Comparison of ENCODE assay signal across 8 mouse cellular contexts in genomic region chr1:191182431-191183162, GRCm38 (mm10). TPM values are rescaled to one million over a fixed set of nuclear protein-coding genes. Genes with fewer than 3 reads are reported as not detected.
A peak's percentile ranks its signal among the peaks of the same experiment; 100 is the strongest.
DNase-seq lines count a peak whose midpoint lies in the region; ATAC-seq and TF ChIP-seq lines count a peak whose summit lies in the region.

No protein-coding gene starts in this region.

- peak overlapping the region; percentile 93 for H3K4me2 ChIP-seq in neural tube, embryonic 13.5 days

- DNase-seq in thymus, adult 2 months: no peak
- no peak for DNase-seq in thymus, postnatal 14 days
- peak; percentile 81 for DNase-seq in embryo, embryonic 9.5 days (ENCODE audit: extremely low spot score)
- DNase-seq in heart, embryonic 10.5 days (ENCODE audit: low spot score): peak; percentile 90
- DNase-seq in kidney, adult 8-10 months: peak; percentile 60 to 61
- DNase-seq in lung, adult 2 months: peak; percentile 73
- DNase-seq in urinary bladder, postnatal 36 days (ENCODE audit: low spot score in 2 of 2): peak; percentile 51 to 71

- ATAC-seq in neural tube, embryonic 13.5 days (ENCODE audit: low read depth): 0 out of 2 replicates have a peak, but pooled peaks have one; percentile 28

- under 1% methylated on average over 61 of the region's 61 CpGs for WGBS in thymus, adult 2 months
- WGBS in heart, embryonic 10.5 days: under 1% methylated on average over 61 of the region's 61 CpGs
- WGBS in lung, adult 2 months: under 1% methylated on average over 61 of the region's 61 CpGs
- under 1% methylated on average over 61 of the region's 61 CpGs for WGBS in neural tube, embryonic 13.5 days

- no peaks in the 10 kb centered on the region for H3K9me3 ChIP-seq in heart, embryonic 10.5 days
- no peaks in the 10 kb centered on the region for H3K9me3 ChIP-seq in neural tube, embryonic 13.5 days

- peaks cover 23% of the 10 kb centered on the region for H3K27me3 ChIP-seq in thymus, adult 2 months (ENCODE audit: control insufficient read depth, insufficient read depth, low read length)
- H3K27me3 ChIP-seq in heart, embryonic 10.5 days (ENCODE audit: insufficient read depth, poor library complexity, severe bottlenecking): peaks cover 33% of the 10 kb centered on the region
- peaks cover 99% of the 10 kb centered on the region for H3K27me3 ChIP-seq in neural tube, embryonic 13.5 days

- no peak for TF ChIP-seq CTCF in thymus, adult 2 months (IDR thresholded peaks at IDR 0.05; ENCODE audit: borderline replicate concordance, control insufficient read depth, extremely low read depth, insufficient read depth, low read length, poor library complexity)
- TF ChIP-seq CTCF in lung, adult 2 months (IDR thresholded peaks at IDR 0.05; ENCODE audit: insufficient read depth, low read length): peak; percentile 40; the same call in 1 of the 2 replicates

- no peak overlapping the region for H3K27ac ChIP-seq in thymus, adult 2 months (ENCODE audit: control insufficient read depth, insufficient read depth, low read length)
- H3K27ac ChIP-seq in heart, embryonic 10.5 days: peak overlapping the region; percentile 91
- H3K27ac ChIP-seq in neural tube, embryonic 13.5 days (replicated peaks): peak overlapping the region; percentile 25; the same call in 1 of the 2 replicates

- H3K36me3 ChIP-seq in thymus, adult 2 months (ENCODE audit: control insufficient read depth, insufficient read depth, low read length): no peaks in the 10 kb centered on the region
- H3K36me3 ChIP-seq in heart, embryonic 10.5 days: no peaks in the 10 kb centered on the region
- no peaks in the 10 kb centered on the region for H3K36me3 ChIP-seq in neural tube, embryonic 13.5 days

- no peak for TF ChIP-seq POLR2A in thymus, adult 2 months (IDR thresholded peaks at IDR 0.05; ENCODE audit: control insufficient read depth, extremely low read depth, insufficient read depth, low read length, poor library complexity)
- no peak for TF ChIP-seq POLR2A in lung, adult 2 months (IDR thresholded peaks at IDR 0.05; ENCODE audit: borderline replicate concordance, extremely low read depth, low read depth, low read length)

- peak overlapping the region; percentile 37 for H3K4me3 ChIP-seq in thymus, adult 2 months (ENCODE audit: control insufficient read depth, insufficient read depth, low read length)
- H3K4me3 ChIP-seq in heart, embryonic 10.5 days: peak overlapping the region; percentile 75
- peak overlapping the region; percentile 75 for H3K4me3 ChIP-seq in lung, adult 2 months (replicated peaks; ENCODE audit: extremely low read depth, low read depth, low read length)
- H3K4me3 ChIP-seq in neural tube, embryonic 13.5 days: peak overlapping the region; percentile 46

- 0 out of 2 replicates have a peak, but pooled peaks cover 13% of the 10 kb centered on the region for H3K4me1 ChIP-seq in thymus, adult 2 months (replicated peaks; ENCODE audit: control insufficient read depth, insufficient read depth, low read length)
- peaks cover 68% of the 10 kb centered on the region for H3K4me1 ChIP-seq in heart, embryonic 10.5 days
- peaks cover 12% of the 10 kb centered on the region for H3K4me1 ChIP-seq in lung, adult 2 months (ENCODE audit: control insufficient read depth, insufficient read depth, low read length)
- H3K4me1 ChIP-seq in neural tube, embryonic 13.5 days (replicated peaks): peaks cover 47% of the 10 kb centered on the region

- peak overlapping the region; percentile 63 for H3K9ac ChIP-seq in neural tube, embryonic 13.5 days

RNA-seq across cellular contexts. Expression of gene Fam71a, which starts 18.0 kb away (rescaled TPM):
- not detected in 2 replicates for polyA plus RNA-seq in thymus, adult 2 months (2012; rRNA removed)
- not detected in 2 replicates for polyA plus RNA-seq in heart, embryonic 10.5 days (2016; fragmentation: Nextera tagmentation; extraction: Ambion mirVana)
- not detected in 2 replicates for polyA plus RNA-seq in lung, adult 2 months (2012; rRNA removed)
- polyA plus RNA-seq in neural tube, embryonic 13.5 days (2015; fragmentation: Nextera tagmentation; extraction: Ambion mirVana): not detected in 2 replicates

RNA-seq across cellular contexts. Expression of gene Atf3, which starts 35.2 kb away (rescaled TPM):
- polyA plus RNA-seq in thymus, adult 2 months (2012; rRNA removed): 3.2 and 4.2 TPM in 2 replicates
- polyA plus RNA-seq in heart, embryonic 10.5 days (2016; fragmentation: Nextera tagmentation; extraction: Ambion mirVana): 8.0 and 13.5 TPM in 2 replicates
- polyA plus RNA-seq in lung, adult 2 months (2012; rRNA removed): 4.8 and 8.6 TPM in 2 replicates
- 2.0 and 2.2 TPM in 2 replicates for polyA plus RNA-seq in neural tube, embryonic 13.5 days (2015; fragmentation: Nextera tagmentation; extraction: Ambion mirVana)

Comparison
In these comparisons a context has a peak if more than half of its experiments do, and no peak if none do; other contexts are left out.
1. DNase-seq: peak in embryo, embryonic 9.5 days (single experiment), heart, embryonic 10.5 days (single experiment), kidney, adult 8-10 months (2 of 2), lung, adult 2 months (single experiment) and urinary bladder, postnatal 36 days (2 of 2); none in thymus, adult 2 months (single experiment) and thymus, postnatal 14 days (single experiment).
2. Peak in every context shown above with its lines, with median percentiles within 50 percentile points of each other: H3K4me3 ChIP-seq.